Mouse (Mus musculus) adrenal gland, postnatal 25 days (tissue): ENCODE measurements around the gene Car9. TPM values are rescaled to one million over a fixed set of nuclear protein-coding genes. Genes with fewer than 3 reads are reported as not detected.
"Not testable (repeated sequence)": the region's sequence is repeated elsewhere in the genome, so short reads cannot be mapped to it uniquely, and the experiment has no call there.

Source experiments
- DNase-seq: peaks from one replicate; pipeline ENCODE4 v3.0.0; 2021; ENCODE audit warnings: mixed read lengths
- total RNA-seq: library from RNA; stranded (reverse); gene quantifications from 2 replicates; pipeline ENCODE4 v1.2.3, GENCODE M21; 2021

Gene Car9
- total RNA-seq, 1 experiment from 2014 or later, result 0.61 TPM

GRCm38 (mm10) chr4:43530081-43530501 is 23.3 kb downstream of the Car9 start:
- peak; percentile 42 for DNase-seq

GRCm38 (mm10) chr4:43530581-43530980 is 23.8 kb downstream of the Car9 start:
- DNase-seq, result peak; percentile 79

GRCm38 (mm10) chr4:43533270-43533669 is 26.5 kb downstream of the Car9 start:
- peak; percentile 74 for DNase-seq

- DNase-seq, result no peak
Measured at GRCm38 (mm10) chr4:43535628-43536027, 28.9 kb downstream of the Car9 start.

- peak; percentile 19 for DNase-seq
Measured at GRCm38 (mm10) chr4:43536031-43536430, 29.3 kb downstream of the Car9 start.

- no peak for DNase-seq
Measured at GRCm38 (mm10) chr4:43542044-43542443, 35.3 kb downstream of the Car9 start.

- DNase-seq, result peak; percentile 69
Measured at GRCm38 (mm10) chr4:43546375-43547047, 39.7 kb downstream of the Car9 start.

- DNase-seq, result no peak
Measured at GRCm38 (mm10) chr4:43547160-43547559, 40.4 kb downstream of the Car9 start.

GRCm38 (mm10) chr4:43549055-43549454 is 42.3 kb downstream of the Car9 start:
- DNase-seq, result no peak

- not testable (repeated sequence) for DNase-seq
Measured at GRCm38 (mm10) chr4:43551854-43552253, 45.1 kb downstream of the Car9 start.

- no peak for DNase-seq
Measured at GRCm38 (mm10) chr4:43552437-43552836, 45.7 kb downstream of the Car9 start.

GRCm38 (mm10) chr4:43553891-43554290 is 47.1 kb downstream of the Car9 start:
- no peak for DNase-seq

GRCm38 (mm10) chr4:43555926-43556325 is 49.2 kb downstream of the Car9 start:
- no peak for DNase-seq

GRCm38 (mm10) chr4:43558028-43558630 is 51.4 kb downstream of the Car9 start:
- no peak for DNase-seq

GRCm38 (mm10) chr4:43558631-43559356 is 52.0 kb downstream of the Car9 start:
- peak; percentile 81 for DNase-seq

- DNase-seq, result no peak
Measured at GRCm38 (mm10) chr4:43559519-43560242, 52.9 kb downstream of the Car9 start.

GRCm38 (mm10) chr4:43560243-43560611 is 53.5 kb downstream of the Car9 start:
- peak; percentile 40 for DNase-seq

- no peak for DNase-seq
Measured at GRCm38 (mm10) chr4:43560976-43561375, 54.2 kb downstream of the Car9 start.

GRCm38 (mm10) chr4:43561436-43561996 is 54.8 kb downstream of the Car9 start:
- DNase-seq, result no peak

GRCm38 (mm10) chr4:43561997-43562768 is 55.4 kb downstream of the Car9 start, which contains the start of the genes Creb3 and Tln1:
Gene Creb3, plus strand, starts transcription at chr4:43562332.
Gene Tln1, minus strand, starts transcription at chr4:43562691.
- peak; percentile 90 for DNase-seq
